Mouse (Mus musculus) intestine, postnatal 0 days (tissue): Measurements from ENCODE around the gene Ralgapa1. TPM values are rescaled to one million over a fixed set of nuclear protein-coding genes. Genes with fewer than 3 reads are reported as not detected.
"Not testable (repeated sequence)": the region's sequence is repeated elsewhere in the genome, so short reads cannot be mapped to it uniquely, and the experiment has no call there.

Source experiments
- ATAC-seq: fragments of 200-750 bp; cut with Nextera tagmentation; 2 replicates; pipeline ENCODE4 v1.8.0; 2017; ENCODE audit warnings: mild to moderate bottlenecking, moderate TSS enrichment, moderate library complexity
- H3K27ac ChIP-seq: fragments of 300-500 bp; sonication (generic); 2 replicates; pipeline ENCODE4 v1.5.1; 2014; ENCODE audit warnings: mild to moderate bottlenecking, low read depth, low read length, moderate library complexity
- H3K27me3 ChIP-seq: fragments of 300-500 bp; sonication (generic); replicated peaks from 2 replicates; pipeline ENCODE4 v1.6.1; 2014; ENCODE audit warnings: low read length, mixed read lengths; ENCODE audit not compliant: control insufficient read depth, insufficient read depth
- H3K36me3 ChIP-seq: fragments of 300-500 bp; sonication (generic); 2 replicates; pipeline ENCODE4 v1.6.1; 2014; ENCODE audit warnings: mild to moderate bottlenecking, moderate library complexity; ENCODE audit not compliant: control insufficient read depth, insufficient read depth
- H3K4me1 ChIP-seq: fragments of 300-500 bp; sonication (generic); replicated peaks from 2 replicates; pipeline ENCODE4 v1.6.1; 2014; ENCODE audit warnings: antibody characterized with exemption, low read length, mixed read lengths; ENCODE audit not compliant: control insufficient read depth, insufficient read depth
- H3K4me2 ChIP-seq: fragments of 300-500 bp; sonication (generic); replicated peaks from 2 replicates; pipeline ENCODE4 v1.6.1; 2014; ENCODE audit warnings: low read depth, mild to moderate bottlenecking, moderate library complexity
- H3K4me3 ChIP-seq: fragments of 300-500 bp; sonication (generic); 2 replicates; pipeline ENCODE4 v1.5.1; 2014; ENCODE audit warnings: low read depth, low read length
- H3K9ac ChIP-seq: fragments of 300-500 bp; sonication (generic); 2 replicates; pipeline ENCODE4 v1.6.1; 2014; ENCODE audit warnings: mild to moderate bottlenecking, low read depth, low read length
- H3K9me3 ChIP-seq: fragments of 300-500 bp; sonication (generic); 2 replicates; pipeline ENCODE4 v1.6.1; 2016; ENCODE audit warnings: mixed run types; ENCODE audit not compliant: control insufficient read depth
- CTCF ChIP-seq: sonication (generic); IDR thresholded peaks from 2 replicates; pipeline ENCODE4 v1.5.1; 2016; ENCODE audit warnings: low read depth, mild to moderate bottlenecking, control low read depth, antibody characterized with exemption, moderate library complexity
- WGBS: fragments of 180-500 bp; shearing (Covaris S2); extraction: QIAGEN DNeasy Blood & Tissue Kit; methylation state at CpG from one replicate; pipeline ENCODE4 v1.1.7; 2014; 5-methylcytosine and 5-hydroxymethylcytosine counted together
- polyA plus RNA-seq: library from polyadenylated mRNA; unstranded; fragments of >200 nt; fragmentation: Nextera tagmentation; extraction: Ambion mirVana; gene quantifications from 2 replicates; pipeline ENCODE4 v1.2.1, GENCODE M21; 2015

The Ralgapa1 gene
- polyA plus RNA-seq, 1 experiment from 2014 or later, result 7.7 TPM

DNA sequence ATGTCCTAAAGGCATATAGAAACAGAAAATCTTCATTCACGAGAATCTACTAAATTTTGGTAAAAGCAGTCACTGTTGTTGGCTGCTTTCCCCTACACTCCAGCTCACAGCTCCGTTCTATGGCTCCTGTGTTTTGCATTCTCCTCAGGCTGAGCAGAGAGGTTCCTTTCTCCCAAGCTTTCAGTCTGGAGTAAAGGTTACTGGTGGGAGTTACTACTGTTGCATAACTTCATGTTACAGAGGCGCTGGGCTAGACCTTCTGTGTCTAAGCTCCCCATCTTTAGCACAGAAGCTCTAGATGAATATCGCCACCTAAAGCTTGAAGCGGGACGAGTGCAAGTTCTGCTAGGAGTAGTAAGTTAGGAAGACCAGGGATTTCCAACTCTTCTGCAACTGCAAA lies 154.3 kb downstream of the Ralgapa1 start:
- H3K9me3 ChIP-seq, result no peaks in the 10 kb centered on the region
- H3K36me3 ChIP-seq, result peaks cover 7% of the 10 kb centered on the region; the same call in 1 of the 2 replicates
- no peak for ATAC-seq
- H3K27me3 ChIP-seq, result no peaks in the 10 kb centered on the region
- 91% methylated on average over 6 of the region's 6 CpGs for WGBS
- H3K27ac ChIP-seq, result no peak overlapping the region
- H3K4me3 ChIP-seq, result no peak overlapping the region
- H3K9ac ChIP-seq, result no peak overlapping the region
- no peak overlapping the region for H3K4me2 ChIP-seq
- no peak for TF ChIP-seq CTCF
- H3K4me1 ChIP-seq, result no peaks in the 10 kb centered on the region

DNA sequence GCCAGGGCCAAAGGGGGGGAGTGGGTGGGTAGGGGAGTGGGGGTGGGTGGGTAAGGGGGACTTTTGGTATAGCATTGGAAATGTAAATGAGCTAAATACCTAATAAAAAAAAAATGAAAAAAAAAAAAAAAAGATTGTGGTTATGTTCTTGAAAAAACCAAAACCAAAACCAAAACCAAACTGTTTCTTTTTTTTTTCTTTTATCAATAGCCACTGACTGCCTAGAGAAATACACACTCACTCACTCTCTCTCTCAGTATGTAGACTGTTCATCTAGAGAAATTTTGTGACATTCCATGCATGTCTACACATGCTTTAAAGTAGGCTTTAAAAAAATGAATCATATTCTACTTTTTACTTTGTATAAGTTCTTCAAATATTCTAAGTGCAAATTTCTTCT lies 157.8 kb downstream of the Ralgapa1 start:
- H3K36me3 ChIP-seq, result peaks cover 20% of the 10 kb centered on the region; the same call in 1 of the 2 replicates
- not testable (repeated sequence) for H3K4me3 ChIP-seq, ATAC-seq, H3K27ac ChIP-seq, H3K4me1 ChIP-seq, H3K4me2 ChIP-seq, H3K27me3 ChIP-seq, H3K9ac ChIP-seq, H3K9me3 ChIP-seq

DNA sequence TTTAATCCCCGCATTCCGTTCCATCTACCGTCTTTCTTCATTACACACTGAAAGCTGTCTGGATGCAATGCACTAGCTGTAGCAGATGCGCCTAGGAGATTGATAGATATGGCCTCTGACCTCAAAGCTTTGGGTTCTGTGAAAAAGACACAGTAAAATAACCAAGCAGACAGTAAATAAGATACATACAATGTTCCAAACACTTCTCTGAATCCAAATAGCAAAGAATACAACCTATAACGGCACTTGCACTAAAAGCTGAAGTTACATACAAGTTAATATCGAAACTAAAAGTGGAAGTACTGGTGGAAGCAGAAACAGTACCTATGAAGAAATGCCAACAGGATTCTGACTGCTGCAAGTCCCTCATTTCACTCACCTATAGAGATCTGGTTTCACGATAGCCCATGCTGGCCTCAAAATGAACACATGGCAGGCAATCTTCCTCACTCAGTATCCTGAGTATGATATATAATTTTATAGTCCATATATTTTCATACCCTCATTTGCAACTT lies 172.9 kb downstream of the Ralgapa1 start:
- WGBS, result 88% methylated on average over 7 of the region's 7 CpGs
- Histone ChIP-seq H3K9me3 (no peaks in the 10 kb centered on the region), H3K27ac (no peak overlapping the region), H3K9ac (no peak overlapping the region), H3K4me2 (no peak overlapping the region), H3K36me3 (peaks cover 11% of the 10 kb centered on the region), H3K4me3 (no peak overlapping the region), H3K4me1 (no peaks in the 10 kb centered on the region), H3K27me3 (no peaks in the 10 kb centered on the region)
- TF ChIP-seq CTCF, result no peak
- no peak for ATAC-seq

DNA sequence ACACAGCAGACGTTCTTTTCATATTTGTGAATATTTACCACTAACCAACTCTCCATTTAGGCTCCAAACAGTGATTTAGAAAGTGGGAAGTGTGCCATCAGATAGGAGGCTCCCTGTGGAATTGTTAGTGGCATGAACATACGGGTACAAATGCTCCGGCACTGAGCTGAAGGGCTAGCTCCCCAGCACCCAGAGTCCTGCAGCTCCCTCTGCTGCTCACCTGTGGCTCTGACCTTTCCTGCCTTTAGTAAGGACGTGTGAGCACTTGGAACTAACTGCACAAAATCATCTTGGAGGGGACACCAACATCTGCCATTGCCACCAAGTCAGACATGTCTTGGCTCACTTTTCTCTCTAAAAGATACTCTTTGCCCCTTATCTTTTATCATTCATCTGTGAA lies 194.3 kb downstream of the Ralgapa1 start:
- Histone ChIP-seq H3K27ac (no peak overlapping the region), H3K4me3 (no peak overlapping the region), H3K4me2 (no peak overlapping the region), H3K4me1 (no peaks in the 10 kb centered on the region), H3K27me3 (no peaks in the 10 kb centered on the region), H3K9ac (no peak overlapping the region), H3K36me3 (no peaks in the 10 kb centered on the region), H3K9me3 (no peaks in the 10 kb centered on the region)
- WGBS, result 51% methylated on average over 4 of the region's 4 CpGs
- no peak for ATAC-seq
- TF ChIP-seq CTCF, result peak; percentile 71

DNA sequence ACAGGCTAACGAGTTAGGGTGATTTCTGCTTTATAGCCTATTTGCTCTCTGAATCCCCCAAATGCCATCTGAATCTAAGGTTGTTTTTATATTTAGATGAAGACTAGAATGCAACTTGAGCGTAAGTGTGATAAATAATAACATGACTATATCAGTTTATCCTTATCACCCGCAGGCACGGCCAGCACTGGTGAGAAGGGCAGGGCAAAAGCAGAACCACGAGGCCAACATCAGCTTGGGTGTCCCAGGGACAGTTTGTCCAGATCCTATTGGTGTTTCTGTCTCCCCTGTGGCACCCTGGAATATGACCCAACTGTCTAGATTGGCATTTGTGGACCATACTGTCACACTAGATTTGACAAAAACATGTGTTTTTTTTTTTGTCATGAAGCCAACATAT lies 197.7 kb downstream of the Ralgapa1 start:
- ATAC-seq, result no peak
- Histone ChIP-seq H3K4me3 (no peak overlapping the region), H3K9ac (no peak overlapping the region), H3K27me3 (no peaks in the 10 kb centered on the region), H3K36me3 (no peaks in the 10 kb centered on the region), H3K4me2 (no peak overlapping the region), H3K9me3 (no peaks in the 10 kb centered on the region), H3K4me1 (no peaks in the 10 kb centered on the region), H3K27ac (no peak overlapping the region)
- WGBS, result 81% methylated on average over 5 of the region's 5 CpGs
- no peak for TF ChIP-seq CTCF

DNA sequence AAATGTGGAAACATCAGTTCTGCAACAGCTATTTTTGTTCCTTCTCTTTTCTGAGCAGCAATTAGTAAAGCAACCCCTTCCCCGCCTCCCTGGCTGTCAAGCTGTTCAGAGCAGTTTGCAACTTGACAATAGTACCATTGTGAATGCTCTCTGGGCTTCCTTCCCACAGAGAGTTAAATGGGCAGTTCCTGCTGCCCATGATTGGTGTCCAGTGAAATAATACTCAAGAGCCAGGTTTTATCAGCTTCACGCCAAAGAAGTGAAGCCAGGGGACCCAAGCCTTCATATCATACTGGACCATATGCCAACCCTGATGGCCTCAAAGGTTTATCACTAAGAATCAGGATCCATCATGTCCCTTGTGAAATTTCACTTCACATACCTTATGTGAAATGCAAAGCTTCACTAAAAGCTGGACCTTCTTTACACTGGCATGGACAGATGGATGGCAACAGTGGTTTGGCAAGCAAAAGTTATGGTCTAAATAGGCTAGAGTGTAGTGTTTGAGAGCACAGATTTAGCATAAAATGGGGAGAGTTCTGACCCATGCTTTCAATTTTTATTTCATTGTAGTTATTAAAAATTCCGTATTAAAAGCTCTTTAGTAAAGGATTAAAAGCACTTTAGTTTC lies 198.2 kb downstream of the Ralgapa1 start:
- no peak overlapping the region for H3K4me3 ChIP-seq
- H3K36me3 ChIP-seq, result no peaks in the 10 kb centered on the region
- H3K9ac ChIP-seq, result no peak overlapping the region
- ATAC-seq, result no peak
- H3K4me1 ChIP-seq, result no peaks in the 10 kb centered on the region
- TF ChIP-seq CTCF, result no peak
- H3K27me3 ChIP-seq, result no peaks in the 10 kb centered on the region
- 70% methylated on average over 3 of the region's 3 CpGs for WGBS
- no peak overlapping the region for H3K4me2 ChIP-seq
- no peaks in the 10 kb centered on the region for H3K9me3 ChIP-seq
- H3K27ac ChIP-seq, result no peak overlapping the region

DNA sequence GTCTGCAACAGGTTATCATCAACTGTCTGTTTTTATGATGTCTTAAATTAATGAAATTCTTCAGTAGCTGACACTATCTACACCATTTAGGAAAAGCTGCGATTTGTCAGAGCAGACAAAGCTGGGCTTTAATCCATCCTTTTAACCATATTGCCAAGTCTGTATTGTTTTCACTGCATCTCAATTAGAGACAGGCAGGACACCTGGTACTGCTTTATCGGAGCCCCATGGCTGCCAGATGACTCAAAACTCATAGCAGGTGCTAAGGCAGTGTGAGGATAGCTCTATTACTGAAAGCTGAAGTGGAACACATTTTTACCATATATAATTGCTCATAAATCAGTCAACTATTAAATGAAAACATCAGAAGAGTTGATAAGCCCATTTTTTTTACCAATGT lies 200.6 kb downstream of the Ralgapa1 start:
- no peak for TF ChIP-seq CTCF
- 87% methylated on average over 2 of the region's 2 CpGs for WGBS
- no peak for ATAC-seq

More for the DNA sequence above, 200.6 kb downstream of the Ralgapa1 start:
- Histone ChIP-seq H3K36me3 (no peaks in the 10 kb centered on the region), H3K4me2 (no peak overlapping the region), H3K4me1 (no peaks in the 10 kb centered on the region), H3K9ac (no peak overlapping the region), H3K27me3 (no peaks in the 10 kb centered on the region), H3K4me3 (no peak overlapping the region), H3K9me3 (no peaks in the 10 kb centered on the region), H3K27ac (no peak overlapping the region)
